In genomic region chr4:140252369-140252768, GRCm38 (mm10) we compare ENCODE assay signal across 10 mouse cellular contexts. TPM values are rescaled to one million over a fixed set of nuclear protein-coding genes. Genes with fewer than 3 reads are reported as not detected.
DNase-seq lines count a peak whose midpoint lies in the region; ATAC-seq and TF ChIP-seq lines count a peak whose summit lies in the region.
"Had no signal": no experiment of that assay in that cellular context is flagged by ENCODE, and none has a peak within 500 bp of the region (broad histone marks: within the 10 kb centered on the region; RNA-seq: fewer than 3 reads in every experiment).

No protein-coding gene starts in this region.

- H3K9me3 ChIP-seq in CH12.LX (replicated peaks; ENCODE audit: low read length) = peaks cover 15% of the 10 kb centered on the region
- H3K9me3 ChIP-seq: hindbrain, embryonic 15.5 days had no signal

- ATAC-seq in activated CD4-positive, CD25-positive, alpha-beta regulatory T cell, adult 4 months = no peak

- TF ChIP-seq POLR2A in CH12.LX (IDR thresholded peaks at IDR 0.05; ENCODE audit: low read depth, low read length) = no peak

- H3K4me3 ChIP-seq in CH12.LX (replicated peaks in 1 of 3; ENCODE audit: low read depth in 2 of 3, low read length in 2 of 3, poor library complexity in 1 of 3) = no peak overlapping the region
- H3K4me3 ChIP-seq: hindbrain, embryonic 15.5 days had no signal

- no peaks in the 10 kb centered on the region for H3K4me1 ChIP-seq in CH12.LX (ENCODE audit: control insufficient read depth in 1 of 2, insufficient read depth in 2 of 2)

- dilution Hi-C loops in CH12.LX (cut with MboI; ENCODE audit: extremely low pct_ligation_motif_present, extremely low pct_unique_long_range_greater_than_20kb, low sequenced_read_pairs) = no loop called here

- no peaks in the 10 kb centered on the region for H3K27me3 ChIP-seq in CH12.LX (replicated peaks)

- TF ChIP-seq RAD21 in CH12.LX (IDR thresholded peaks at IDR 0.05; ENCODE audit: low read depth, low read length) = peak; percentile 50

- in situ Hi-C loops in CH12.LX (cut with MboI; ENCODE audit: low pct_ligation_motif_present, low pct_unique_long_range_greater_than_20kb, low sequenced_read_pairs) = loop anchor here (10.0 kb wide), 1 partner anchor 292 kb away; no protein-coding TSS in a partner anchor

- no peak overlapping the region for H3K9ac ChIP-seq in CH12.LX (ENCODE audit: insufficient read depth, low read depth)
- H3K9ac ChIP-seq: hindbrain, embryonic 15.5 days had no signal

- no peaks in the 10 kb centered on the region for H3K79me2 ChIP-seq in CH12.LX (replicated peaks; ENCODE audit: control insufficient read depth, extremely low read depth, insufficient read depth, poor library complexity, severe bottlenecking)

- TF ChIP-seq EP300 in CH12.LX (IDR thresholded peaks at IDR 0.05; ENCODE audit: low read length) = no peak

- H3K36me3 ChIP-seq in CH12.LX (replicated peaks in 1 of 2; ENCODE audit: control insufficient read depth in 1 of 2, insufficient read depth in 1 of 2, low read length in 1 of 2) = no peaks in the 10 kb centered on the region
- H3K36me3 ChIP-seq: G1E; hindbrain, embryonic 15.5 days had no signal

- no peak overlapping the region for H3K27ac ChIP-seq in CH12.LX (ENCODE audit: insufficient read depth, low read depth)
- H3K27ac ChIP-seq: hindbrain, embryonic 15.5 days had no signal

- TF ChIP-seq CTCF in CH12.LX (conservative IDR thresholded peaks at IDR 0.05 in 1 of 2, IDR thresholded peaks at IDR 0.05 in 1 of 2; ENCODE audit: low read depth in 2 of 2, low read length in 2 of 2) = peak; percentile 31 to 70; a peak in 3 of 4 replicates

- peak; percentile 19 for DNase-seq in embryo, embryonic 10 days (ENCODE audit: low spot score)
- DNase-seq in embryo, embryonic 11 days = no peak
- peak; percentile 35 for DNase-seq in layer of hippocampus, adult 11-12 months (ENCODE audit: low spot score)
- no peak for DNase-seq in layer of hippocampus, adult 9-10 months (ENCODE audit: low spot score)
- peak; percentile 3 for DNase-seq in CH12.LX (ENCODE audit: extremely low read depth)
- peak; percentile 64 to 83 for DNase-seq in cerebellum, postnatal 36 days
- DNase-seq in thymus, postnatal 4 days = no peak

- no peak overlapping the region for H3K4me2 ChIP-seq in CH12.LX (ENCODE audit: insufficient read depth, low read depth, poor library complexity, severe bottlenecking)
- H3K4me2 ChIP-seq: hindbrain, embryonic 15.5 days had no signal

TF ChIP-seq in CH12.LX, 34 proteins besides CTCF, POLR2A, EP300 and RAD21:
- no peak for TF ChIP-seq TCF12 (IDR thresholded peaks at IDR 0.05; ENCODE audit: low read depth, low read length)
- TF ChIP-seq SIN3A (IDR thresholded peaks at IDR 0.05; ENCODE audit: low read length) = no peak
- TF ChIP-seq KAT2A (IDR thresholded peaks at IDR 0.05; ENCODE audit: insufficient replicate concordance, low read length) = no peak
- no peak for TF ChIP-seq BHLHE40 (IDR thresholded peaks at IDR 0.05; ENCODE audit: low read depth, low read length)
- no peak for TF ChIP-seq ELF1 (IDR thresholded peaks at IDR 0.05; ENCODE audit: low read depth, low read length)
- TF ChIP-seq JUN (IDR thresholded peaks at IDR 0.05; ENCODE audit: insufficient read depth, low read depth, low read length) = no peak
- no peak for TF ChIP-seq HCFC1 (IDR thresholded peaks at IDR 0.05; ENCODE audit: low read depth, low read length)
- peak; percentile 95 for TF ChIP-seq ZNF384 (IDR thresholded peaks at IDR 0.05; ENCODE audit: low read depth, low read length)
- TF ChIP-seq SMC3 (IDR thresholded peaks at IDR 0.05; ENCODE audit: low read depth, low read length) = peak; percentile 40

RNA-seq across cellular contexts. Expression of gene Igsf21, which starts 5.8 kb away (rescaled TPM):
- total RNA-seq in CH12.LX (2012; rRNA removed) = not detected in 2 replicates
- total RNA-seq in CH12.LX (2014; rRNA removed) = not detected in 2 replicates
- polyA plus RNA-seq in CH12.LX (2012; ENCODE audit: insufficient read length, low read depth) = not detected in 2 replicates
- polyA plus RNA-seq in activated CD4-positive, CD25-positive, alpha-beta regulatory T cell, adult 4 months (2017; shearing (Covaris generic)) = not detected
- total RNA-seq: G1E had no signal
- polyA plus RNA-seq: G1E had no signal

Comparison
In these comparisons a context has a peak if more than half of its experiments do, and no peak if none do; other contexts are left out.
1. DNase-seq: peak in embryo, embryonic 10 days (single experiment), layer of hippocampus, adult 11-12 months (single experiment), CH12.LX (single experiment) and cerebellum, postnatal 36 days (2 of 2); none in embryo, embryonic 11 days (single experiment), layer of hippocampus, adult 9-10 months (single experiment) and thymus, postnatal 4 days (single experiment).